Mouse (Mus musculus) olfactory bulb, adult 2 months (tissue): ENCODE measurements around the gene Flvcr1.

Experiments
- CTCF ChIP-seq: fragments of 200-500 bp; IDR thresholded peaks from 2 replicates; pipeline ENCODE4 v1.5.1; 2012; ENCODE audit warnings: low read depth, mild to moderate bottlenecking, low read length, moderate library complexity; ENCODE audit not compliant: insufficient read depth
- POLR2A ChIP-seq: fragments of 200-500 bp; IDR thresholded peaks from 2 replicates; pipeline ENCODE4 v1.6.1; 2012; ENCODE audit warnings: mild to moderate bottlenecking, low read depth, low read length, moderate library complexity; ENCODE audit not compliant: insufficient read depth

GRCm38 (mm10) chr1:191064535-191064934 is 38.6 kb upstream of the Flvcr1 start:
- TF ChIP-seq CTCF = no peak
- no peak for TF ChIP-seq POLR2A
